Mouse (Mus musculus): ENCODE measurements around the gene Ifrd2.

Ifrd2 gene

GRCm38 (mm10) chr9:107600745-107601144 lies 13.3 kb downstream of the Ifrd2 start:
- DNase-seq, result peak in 1 of 2 experiments; percentile 80

GRCm38 (mm10) chr9:107601275-107601674 lies 13.8 kb downstream of the Ifrd2 start:
- no peak for DNase-seq

GRCm38 (mm10) chr9:107602068-107602648 lies 14.7 kb downstream of the Ifrd2 start:
- DNase-seq, result peak; percentile 91 to 97

- DNase-seq, result no peak
Measured at GRCm38 (mm10) chr9:107603251-107603650, 15.8 kb downstream of the Ifrd2 start.

GRCm38 (mm10) chr9:107605041-107605661 lies 17.7 kb downstream of the Ifrd2 start:
- peak; percentile 72 to 76 for DNase-seq

GRCm38 (mm10) chr9:107606591-107606990 lies 19.1 kb downstream of the Ifrd2 start:
- peak; percentile 70 to 76 for DNase-seq

GRCm38 (mm10) chr9:107607036-107607435 lies 19.6 kb downstream of the Ifrd2 start:
- no peak for DNase-seq

- peak; percentile 52 to 57 for DNase-seq
Measured at GRCm38 (mm10) chr9:107607653-107608245, 20.3 kb downstream of the Ifrd2 start.

GRCm38 (mm10) chr9:107608741-107609432 lies 21.4 kb downstream of the Ifrd2 start, which contains the start of gene Sema3b:
Gene Sema3b (minus strand): TSS chr9:107609229.
- peak; percentile 64 to 71 for DNase-seq

GRCm38 (mm10) chr9:107609433-107609830 lies 22.0 kb downstream of the Ifrd2 start:
- DNase-seq, result no peak

- no peak for DNase-seq
Measured at GRCm38 (mm10) chr9:107611456-107612190, 24.2 kb downstream of the Ifrd2 start.

GRCm38 (mm10) chr9:107612191-107612944 lies 24.9 kb downstream of the Ifrd2 start:
- DNase-seq, result peak; percentile 98 to 100

- DNase-seq, result no peak
Measured at GRCm38 (mm10) chr9:107612945-107613569, 25.6 kb downstream of the Ifrd2 start.

- no peak for DNase-seq
Measured at GRCm38 (mm10) chr9:107615035-107615434, 27.6 kb downstream of the Ifrd2 start.

- no peak for DNase-seq
Measured at GRCm38 (mm10) chr9:107617461-107617860, 30.0 kb downstream of the Ifrd2 start.

- DNase-seq, result no peak
Measured at GRCm38 (mm10) chr9:107618098-107618497, 30.7 kb downstream of the Ifrd2 start.

GRCm38 (mm10) chr9:107618778-107619545 lies 31.5 kb downstream of the Ifrd2 start:
- DNase-seq, result peak; percentile 89 to 94

- no peak for DNase-seq
Measured at GRCm38 (mm10) chr9:107619546-107619879, 32.1 kb downstream of the Ifrd2 start.

GRCm38 (mm10) chr9:107620954-107621353 lies 33.5 kb downstream of the Ifrd2 start:
- DNase-seq, result peak; percentile 63 to 73

GRCm38 (mm10) chr9:107624539-107624938 lies 37.1 kb downstream of the Ifrd2 start:
- peak in 1 of 2 experiments; percentile 77 for DNase-seq

- DNase-seq, result no peak
Measured at GRCm38 (mm10) chr9:107624951-107625350, 37.5 kb downstream of the Ifrd2 start.
